Mouse (Mus musculus) telencephalon, adult 2 months (tissue): ENCODE measurements around the gene Mprip.

ENCODE experiments used
- DNase-seq: peaks from one replicate; pipeline ENCODE4 v3.0.0-alpha.2; 2011; ENCODE audit warnings: low read depth, low spot score

The Mprip gene

GRCm38 (mm10) chr11:59793390-59793789, 132.3 kb downstream of the Mprip start:
- DNase-seq: no peak

GRCm38 (mm10) chr11:59800412-59800811, 139.3 kb downstream of the Mprip start:
- DNase-seq: no peak

GRCm38 (mm10) chr11:59801881-59802280, 140.8 kb downstream of the Mprip start:
- no peak for DNase-seq

DNA sequence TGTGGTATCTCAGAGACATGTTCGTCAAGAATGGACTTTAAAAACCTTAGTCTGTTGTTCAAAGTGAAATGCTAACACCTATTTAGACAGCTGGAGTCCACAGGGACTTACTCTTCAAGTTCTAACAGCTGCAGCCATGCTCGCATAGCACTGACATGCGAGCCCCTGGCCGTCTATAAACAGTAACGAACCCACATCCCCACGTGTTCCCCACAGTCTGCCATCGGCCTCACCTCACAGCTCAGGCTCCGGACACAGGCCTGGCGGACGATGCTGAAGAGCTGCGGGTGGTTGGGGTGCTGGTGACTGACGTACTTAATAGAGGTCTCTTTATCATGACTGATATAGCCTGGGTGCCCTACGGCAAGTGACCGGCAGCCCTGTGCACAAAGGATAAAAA, 142.4 kb downstream of the Mprip start:
- DNase-seq: no peak

DNA sequence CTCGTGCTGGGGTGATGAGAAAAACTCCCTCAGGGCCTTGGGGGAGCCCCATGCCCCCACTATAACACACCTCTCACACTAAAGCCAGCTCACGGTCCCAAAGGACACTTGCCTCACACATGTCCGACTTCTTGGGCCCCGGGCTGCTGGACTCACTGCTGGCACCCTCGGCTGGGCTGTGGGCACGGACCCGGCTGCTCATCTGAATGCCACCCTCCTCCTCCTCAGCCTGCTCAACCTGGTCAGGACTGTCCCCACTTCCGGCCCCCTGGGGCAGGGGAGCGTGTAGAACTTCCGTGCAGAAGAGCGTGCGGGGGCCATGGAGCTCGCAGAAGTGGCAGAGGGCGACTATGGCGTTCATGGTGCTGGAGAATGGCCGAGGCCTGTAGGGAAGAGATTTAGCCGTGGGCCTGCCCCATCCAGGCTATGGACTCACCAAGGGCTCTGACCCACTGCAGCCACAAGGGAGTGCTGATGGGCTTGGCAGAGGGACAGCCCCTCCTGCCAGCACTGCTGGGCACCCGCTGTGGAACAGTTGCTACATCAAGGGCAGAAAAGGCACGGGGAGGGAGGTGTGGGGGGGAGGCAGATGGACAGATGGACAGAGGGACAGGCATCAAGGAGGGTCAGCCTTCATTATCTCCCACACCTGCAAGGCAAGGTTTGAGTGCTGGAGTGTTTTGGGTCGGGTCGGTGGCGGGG, 143.5 kb downstream of the Mprip start:
- DNase-seq: no peak

DNA sequence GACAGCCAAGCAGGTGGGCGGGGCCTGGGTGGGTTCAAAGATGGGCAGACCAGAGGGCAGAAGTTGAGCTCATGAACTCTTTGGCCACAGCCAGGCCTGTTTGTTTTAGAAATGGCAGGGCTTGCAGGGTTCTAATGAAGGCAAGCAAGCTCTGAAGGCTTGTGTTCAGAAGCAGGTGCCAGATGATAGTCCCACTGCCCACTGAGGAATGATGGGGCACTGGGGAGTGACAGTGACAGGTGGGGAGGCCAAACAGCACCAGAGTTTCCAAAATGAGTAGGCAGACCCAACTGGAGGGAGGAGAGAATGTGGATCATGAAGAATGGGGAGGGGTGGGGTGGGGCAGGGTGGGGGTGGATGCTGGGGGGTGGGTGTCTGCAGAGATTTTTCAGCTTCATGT, 144.2 kb downstream of the Mprip start:
- no peak for DNase-seq

DNA sequence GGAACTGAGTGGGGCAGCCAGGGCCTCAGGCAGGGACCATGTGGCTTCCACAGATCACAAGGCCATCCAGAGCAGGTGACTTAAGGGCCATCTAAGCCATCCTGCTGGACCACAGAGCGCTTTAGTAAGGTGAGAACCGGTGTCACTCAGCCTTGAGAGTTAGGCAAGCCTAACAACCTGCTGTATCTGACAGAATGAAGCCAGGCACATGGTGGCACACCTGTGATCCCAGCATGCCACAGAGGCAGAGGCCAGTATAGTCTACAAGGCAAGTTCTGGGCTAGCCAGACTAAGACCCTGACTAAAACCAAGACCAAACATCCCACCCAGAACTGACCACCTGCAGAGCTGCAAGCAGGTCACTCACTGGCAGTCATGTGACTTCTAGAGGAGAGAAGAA, 144.6 kb downstream of the Mprip start:
- no peak for DNase-seq

GRCm38 (mm10) chr11:59808170-59808960, 147.3 kb downstream of the Mprip start:
- DNase-seq: no peak

DNA sequence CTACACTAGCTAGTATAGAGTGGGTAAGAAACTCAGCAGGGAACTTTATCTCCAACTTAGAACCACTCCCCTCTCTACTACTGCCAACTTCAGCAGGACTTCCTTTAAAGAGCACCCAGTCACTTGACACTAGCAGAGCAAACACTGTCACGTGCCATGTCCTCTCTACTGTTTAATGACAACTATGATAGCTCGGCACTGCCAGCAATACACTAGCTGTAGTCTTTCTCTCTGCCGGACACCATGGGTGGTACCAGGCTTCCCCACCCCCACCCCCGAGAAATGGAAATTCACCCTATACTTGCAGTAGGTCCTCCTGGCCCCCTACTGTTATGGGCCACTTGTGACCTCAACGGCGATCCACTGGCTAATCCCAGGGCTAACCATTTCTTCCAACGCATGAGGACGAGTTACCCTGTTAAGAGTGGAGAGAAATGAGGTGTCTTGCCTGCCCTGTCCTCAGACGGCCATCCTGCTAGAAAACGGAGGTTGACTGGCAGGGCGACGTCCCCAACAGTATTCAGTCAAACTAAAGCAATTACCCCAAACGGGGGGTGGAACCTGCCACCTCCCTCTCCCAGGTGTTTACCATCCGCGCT, 148.1 kb downstream of the Mprip start:
- DNase-seq: no peak

- DNase-seq: peak; percentile 93
These were observed 148.8 kb downstream of the Mprip start, which contains the start of gene Flcn for GRCm38 (mm10) chr11:59809670-59810474. TSS of gene Flcn (minus strand) at chr11:59810016.

GRCm38 (mm10) chr11:59810480-59811158, 149.5 kb downstream of the Mprip start:
- DNase-seq: no peak

- no peak for DNase-seq
These were observed 150.1 kb downstream of the Mprip start for GRCm38 (mm10) chr11:59811211-59811610.

- DNase-seq: no peak
These were observed 152.2 kb downstream of the Mprip start for GRCm38 (mm10) chr11:59813276-59813675.

DNA sequence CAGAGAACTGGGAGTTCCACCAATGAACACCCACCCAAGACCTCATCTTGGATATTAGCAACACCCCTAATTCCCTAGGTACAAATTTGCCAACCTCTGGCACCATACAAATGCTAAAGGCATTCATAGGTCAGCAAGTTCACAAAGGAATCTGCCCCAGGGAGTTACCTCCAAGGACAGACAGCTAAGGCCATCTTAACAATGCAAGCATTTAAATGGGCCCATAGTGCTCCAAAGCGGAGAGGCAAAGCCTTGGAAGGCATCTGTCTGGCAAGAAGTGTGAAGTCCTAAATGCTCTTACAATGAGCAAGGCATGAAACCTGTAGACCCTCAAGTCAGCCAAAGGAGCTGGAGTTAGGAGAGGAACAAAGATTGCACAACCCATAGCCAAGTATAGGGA, 153.2 kb downstream of the Mprip start:
- no peak for DNase-seq

DNA sequence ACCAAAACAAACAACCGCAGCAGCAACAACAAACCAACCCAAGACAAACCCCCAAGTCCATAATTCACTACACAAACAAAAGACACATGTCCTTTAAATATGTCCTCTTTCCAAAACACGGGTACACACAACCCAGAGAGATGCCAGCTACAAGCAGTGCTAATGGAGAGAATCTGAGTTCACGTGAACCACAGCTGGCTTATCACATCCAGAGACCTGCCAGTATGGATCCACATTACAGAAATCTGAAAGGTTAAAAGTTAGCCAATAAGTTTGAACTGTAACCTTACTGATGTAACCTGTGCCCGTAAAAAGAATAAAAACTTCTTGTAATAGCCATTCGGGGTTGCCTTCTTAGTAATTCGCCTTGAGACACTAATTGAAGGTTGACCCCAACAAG, 153.8 kb downstream of the Mprip start:
- DNase-seq: no peak

- no peak for DNase-seq
These were observed 154.5 kb downstream of the Mprip start for GRCm38 (mm10) chr11:59815482-59816065.

GRCm38 (mm10) chr11:59817916-59818315, 156.8 kb downstream of the Mprip start:
- DNase-seq: no peak

DNA sequence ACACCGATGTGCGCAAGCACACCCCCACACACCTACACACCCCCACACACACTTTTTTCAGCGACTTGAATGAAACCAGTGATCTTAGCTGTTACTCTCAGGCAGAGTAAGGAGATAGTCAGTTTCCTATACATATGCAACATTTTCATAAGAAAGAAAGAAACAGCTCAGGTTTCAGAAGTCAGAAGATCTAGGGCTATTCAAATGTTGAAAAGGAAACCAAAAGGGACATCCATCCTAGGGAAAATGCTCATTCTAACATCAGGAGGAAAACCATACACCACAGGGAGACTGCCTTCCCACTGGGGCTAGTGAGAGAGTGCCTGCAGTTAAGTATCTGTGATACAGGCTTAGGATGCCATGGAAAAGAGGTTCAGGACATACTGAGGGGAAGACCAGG, 160.5 kb downstream of the Mprip start:
- no peak for DNase-seq
